ENCODE assay signal across 8 mouse cellular contexts in the genomic region with DNA sequence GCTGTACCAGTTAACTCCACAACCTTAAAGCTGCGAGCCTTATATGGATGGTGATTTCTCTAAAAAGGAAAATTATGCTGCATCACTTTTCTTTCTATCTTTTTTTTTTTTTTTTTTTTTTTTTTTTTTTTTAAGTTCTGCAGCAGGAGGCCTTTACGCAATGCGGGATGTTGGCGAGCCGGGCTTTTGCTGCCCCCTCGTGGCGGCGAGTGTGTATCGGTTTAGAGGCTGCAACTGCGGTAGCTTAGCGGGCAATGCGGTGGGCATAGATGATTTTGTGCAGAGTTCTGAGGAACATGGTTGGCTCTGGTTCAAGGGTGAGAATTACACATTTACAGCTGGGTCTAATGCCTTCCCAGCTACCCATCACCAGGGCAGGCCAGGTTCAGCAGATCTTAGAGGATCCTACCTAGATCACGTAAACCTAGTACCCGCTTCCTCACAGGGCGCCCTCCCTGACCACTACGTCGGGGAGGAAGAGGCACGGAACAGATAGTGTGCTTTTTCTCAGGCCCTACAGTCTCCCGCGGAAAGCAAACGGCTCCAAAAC. TPM values are rescaled to one million over a fixed set of nuclear protein-coding genes. Genes with fewer than 3 reads are reported as not detected.
DNase-seq lines count a peak whose midpoint lies in the region.

No protein-coding gene starts in this region.

- H3K4me1 ChIP-seq in hindbrain, embryonic 10.5 days (replicated peaks) = peaks cover 14% of the 10 kb centered on the region

- no peak overlapping the region for H3K4me3 ChIP-seq in hindbrain, embryonic 10.5 days

- no peaks in the 10 kb centered on the region for H3K9me3 ChIP-seq in hindbrain, embryonic 10.5 days

- peak; percentile 93 for DNase-seq in NIH3T3 (ENCODE audit: low read depth)
- peak; percentile 71 for DNase-seq in cerebellum, adult 9-11 months
- DNase-seq in frontal cortex, adult 2 months (ENCODE audit: extremely low spot score in 1 of 2, low spot score in 1 of 2) = peak; percentile 59 to 96
- DNase-seq in hindbrain, embryonic 10.5 days (ENCODE audit: low spot score) = peak; percentile 85
- peak; percentile 94 to 96 for DNase-seq in layer of hippocampus, postnatal 10 days (ENCODE audit: low spot score in 2 of 2)
- DNase-seq in lung, postnatal 10 days = peak; percentile 90
- DNase-seq in ovary, postnatal 14 days (ENCODE audit: low spot score) = peak; percentile 90
- peak; percentile 68 to 90 for DNase-seq in thymus, postnatal 10 days (ENCODE audit: low spot score in 2 of 2)

- H3K27ac ChIP-seq in hindbrain, embryonic 10.5 days = no peak overlapping the region

- H3K27me3 ChIP-seq in hindbrain, embryonic 10.5 days (ENCODE audit: insufficient read depth, poor library complexity, severe bottlenecking) = peaks cover 11% of the 10 kb centered on the region; the same call in 1 of the 2 replicates

- no peaks in the 10 kb centered on the region for H3K36me3 ChIP-seq in hindbrain, embryonic 10.5 days

- WGBS in hindbrain, embryonic 10.5 days = 22% methylated on average over 21 of the region's 21 CpGs

RNA-seq across cellular contexts. Expression of gene Tbx19, which starts 40.1 kb away (rescaled TPM):
- polyA plus RNA-seq in frontal cortex, adult 2 months (2012; rRNA removed) = not detected in 2 replicates
- not detected in 2 replicates for polyA plus RNA-seq in hindbrain, embryonic 10.5 days (2016; fragmentation: Nextera tagmentation; extraction: Ambion mirVana)
- total RNA-seq in layer of hippocampus, postnatal 10 days (2021) = not detected
